Mouse (Mus musculus) left cerebral cortex, postnatal 14 days (tissue): ENCODE results near the gene Gm28047. TPM values are rescaled to one million over a fixed set of nuclear protein-coding genes. Genes with fewer than 3 reads are reported as not detected.

Experiments used
- DNase-seq, 2 experiments: peaks; one replicate each; pipeline ENCODE4 v3.0.0; 2021 to 2022; ENCODE audit warnings: low spot score in 2 of 2, mixed read lengths in 1 of 2
- intact Hi-C: fragments of 180-260 bp; cut with DNase I; formaldehyde crosslinking; loops from one replicate; pipeline ENCODE4 v1.15.1; 2025
- total RNA-seq, 2 experiments: library from RNA; stranded (reverse); gene quantifications; 2 replicates each; pipeline ENCODE4 v1.2.3; 2021

The Gm28047 gene
- total RNA-seq, 2 experiments from 2014 or later = 1.4 TPM; not detected in 1

GRCm38 (mm10) chr15:102506864-102507263 lies 118.0 kb downstream of the Gm28047 start:
- intact Hi-C loops = no loop called here
- DNase-seq = no peak

DNA sequence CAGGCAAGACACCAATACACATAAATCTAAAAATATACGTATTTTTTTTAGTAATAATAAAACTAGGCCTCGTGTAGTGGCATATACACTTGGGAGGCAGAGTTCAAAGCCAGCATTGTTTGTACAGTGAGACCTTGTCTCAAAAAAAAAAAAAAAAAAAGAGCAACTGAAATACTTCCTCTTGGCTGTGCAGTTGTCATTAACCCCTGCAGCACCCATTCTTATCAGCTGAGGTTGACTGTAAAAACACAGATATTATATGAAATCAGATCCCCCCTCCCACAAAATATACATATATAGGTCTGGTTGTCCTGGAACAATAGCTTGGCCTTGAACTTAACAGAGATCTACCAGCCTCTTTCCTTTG lies 118.4 kb downstream of the Gm28047 start:
- DNase-seq = no peak
- intact Hi-C loops = no loop called here

- intact Hi-C loops = no loop called here
- no peak for DNase-seq
These were observed 119.0 kb downstream of the Gm28047 start for GRCm38 (mm10) chr15:102505770-102506463.

- intact Hi-C loops = no loop called here
- no peak for DNase-seq
These were observed 119.6 kb downstream of the Gm28047 start for GRCm38 (mm10) chr15:102505073-102505769.

GRCm38 (mm10) chr15:102503924-102504782 lies 120.7 kb downstream of the Gm28047 start:
- DNase-seq = no peak
- intact Hi-C loops = no loop called here

DNA sequence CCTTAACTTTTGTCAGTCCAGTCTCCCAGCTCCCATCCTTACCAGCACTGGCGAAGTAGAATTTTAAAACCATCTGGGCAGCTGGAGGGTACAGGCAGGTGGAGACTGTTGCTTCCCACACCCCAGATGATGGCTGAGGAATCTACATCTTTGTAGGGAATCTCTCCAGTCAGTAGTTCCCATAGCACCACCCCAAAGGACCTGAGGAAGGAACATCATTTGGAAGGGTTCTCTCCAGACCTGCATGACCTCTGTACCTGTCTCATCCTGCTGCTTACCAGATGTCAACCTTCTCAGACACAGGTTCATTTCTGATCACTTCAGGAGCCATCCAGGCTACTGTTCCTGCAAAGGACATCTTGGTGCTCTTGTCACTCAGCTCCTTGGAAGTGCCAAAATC lies 121.4 kb downstream of the Gm28047 start, which contains the start of gene Gm10337:
Gm10337 (plus strand) TSS at position 276 of the 400 bp plus-strand sequence.
- DNase-seq = no peak
- intact Hi-C loops = no loop called here

DNA sequence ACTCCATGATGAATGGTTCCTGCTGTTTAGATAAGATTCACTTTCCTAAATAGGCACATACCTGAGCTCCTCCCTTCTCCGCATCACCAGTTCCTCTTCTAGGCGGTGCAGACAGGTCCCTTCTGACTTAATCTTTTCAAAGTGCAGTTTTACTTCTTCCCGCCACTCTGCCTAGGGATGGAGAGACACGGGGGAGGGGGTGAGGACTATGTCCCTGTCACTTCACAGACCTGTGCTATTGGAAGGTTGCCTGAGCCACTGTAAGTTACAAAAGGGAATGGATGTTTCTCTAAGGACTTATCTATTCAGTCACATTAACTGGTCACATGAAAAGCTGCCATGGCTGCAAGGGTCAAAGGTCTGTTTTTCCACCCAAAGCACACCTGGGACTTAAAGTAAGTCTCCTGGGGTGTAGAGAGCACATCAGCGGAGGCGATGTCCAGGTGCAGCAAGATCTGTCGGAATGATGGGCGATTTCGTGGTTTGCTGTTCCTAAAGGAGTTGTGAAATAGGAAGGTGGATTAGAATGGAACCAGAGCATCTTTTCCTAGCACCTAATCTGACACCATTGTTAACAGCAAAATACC lies 122.5 kb downstream of the Gm28047 start:
- DNase-seq = no peak
- intact Hi-C loops = no loop called here

- DNase-seq = no peak
These were observed 123.6 kb downstream of the Gm28047 start for GRCm38 (mm10) chr15:102501084-102501814.

DNA sequence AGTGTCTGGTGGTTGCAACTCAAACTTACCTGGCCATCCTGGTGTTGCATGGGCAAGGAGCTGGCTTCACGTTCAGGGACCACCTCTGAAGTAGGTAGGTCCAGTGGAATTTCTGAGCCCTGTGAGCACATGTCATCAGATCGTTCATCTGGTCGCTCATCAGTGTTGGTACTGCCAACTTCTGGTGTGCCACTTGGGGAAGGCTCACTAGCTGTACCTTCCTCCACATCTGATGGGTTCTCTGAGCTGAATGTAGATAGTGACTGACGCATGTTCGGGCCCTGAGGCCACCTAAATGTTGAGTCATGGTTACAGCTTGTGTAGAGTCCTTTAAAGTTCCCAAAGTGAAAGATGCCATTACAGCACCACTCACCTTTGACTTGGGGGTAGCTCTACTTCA lies 124.4 kb downstream of the Gm28047 start:
- intact Hi-C loops = no loop called here
- no peak for DNase-seq

More at GRCm38 (mm10) chr15:102501084-102501814, 123.6 kb downstream of the Gm28047 start:
- intact Hi-C loops = no loop called here

GRCm38 (mm10) chr15:102499851-102500250 lies 125.0 kb downstream of the Gm28047 start:
- intact Hi-C loops = no loop called here
- DNase-seq = no peak

GRCm38 (mm10) chr15:102499370-102499769 lies 125.5 kb downstream of the Gm28047 start:
- DNase-seq = no peak
- intact Hi-C loops = no loop called here

DNA sequence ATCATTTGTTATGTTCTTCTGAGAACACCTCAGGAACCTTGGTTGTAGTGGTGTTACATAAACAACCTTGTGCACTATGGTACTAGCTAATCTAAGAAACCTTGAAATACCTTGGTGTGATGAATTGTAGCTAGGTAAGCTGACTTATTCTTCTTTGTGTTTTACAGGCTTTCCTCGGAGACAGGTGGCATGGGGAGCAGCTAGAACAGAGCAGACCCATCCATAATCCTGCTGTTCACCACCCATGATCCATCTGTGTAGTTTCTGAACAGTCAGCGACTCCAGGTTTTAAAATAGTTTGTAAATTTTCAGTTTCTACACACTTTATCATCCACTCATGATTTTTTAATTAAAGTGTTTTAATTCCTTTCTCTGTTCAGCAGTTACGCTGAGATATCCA lies 126.5 kb downstream of the Gm28047 start:
- no peak for DNase-seq
- intact Hi-C loops = no loop called here

- DNase-seq = no peak
- intact Hi-C loops = no loop called here
These were observed 137.2 kb downstream of the Gm28047 start for GRCm38 (mm10) chr15:102487664-102488063.

DNA sequence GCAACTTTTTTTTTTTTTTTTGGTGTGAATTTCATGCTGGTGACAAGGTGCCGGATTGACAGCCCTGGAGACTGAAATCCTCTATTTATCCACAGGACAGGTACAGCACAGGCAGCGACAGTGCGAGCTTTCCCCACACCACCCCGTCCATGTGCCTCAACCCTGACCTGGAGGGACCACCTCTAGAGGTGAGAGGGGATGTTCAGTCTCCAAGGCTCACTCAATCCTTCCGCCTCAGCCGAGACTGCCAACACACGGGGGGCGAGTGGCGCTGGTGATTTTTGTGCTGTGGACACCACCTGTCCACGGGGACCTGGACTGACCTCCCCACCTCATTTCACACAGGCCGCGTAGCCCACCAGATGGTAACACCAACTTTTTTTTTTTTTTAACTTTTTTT lies 139.0 kb downstream of the Gm28047 start:
- no peak for DNase-seq
- intact Hi-C loops = no loop called here

DNA sequence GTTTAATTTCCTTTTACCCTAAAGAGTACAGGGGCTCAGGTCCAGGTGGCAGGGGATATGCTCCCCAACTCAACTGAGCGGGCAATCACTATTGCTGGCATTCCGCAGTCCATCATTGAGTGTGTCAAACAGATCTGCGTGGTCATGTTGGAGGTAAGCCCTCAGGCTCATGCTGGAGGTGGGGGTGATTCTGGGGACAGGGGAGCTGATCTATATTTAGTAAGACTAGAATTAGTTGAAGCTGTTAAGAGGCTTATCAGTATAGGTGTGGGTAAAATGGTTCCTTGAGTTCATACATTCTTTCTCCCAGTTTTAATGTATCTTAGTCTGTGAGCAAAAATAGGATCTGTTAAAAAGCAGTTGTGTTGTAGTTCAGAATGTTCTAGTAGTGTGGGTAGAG lies 141.7 kb downstream of the Gm28047 start:
- intact Hi-C loops = no loop called here
- no peak for DNase-seq

DNA sequence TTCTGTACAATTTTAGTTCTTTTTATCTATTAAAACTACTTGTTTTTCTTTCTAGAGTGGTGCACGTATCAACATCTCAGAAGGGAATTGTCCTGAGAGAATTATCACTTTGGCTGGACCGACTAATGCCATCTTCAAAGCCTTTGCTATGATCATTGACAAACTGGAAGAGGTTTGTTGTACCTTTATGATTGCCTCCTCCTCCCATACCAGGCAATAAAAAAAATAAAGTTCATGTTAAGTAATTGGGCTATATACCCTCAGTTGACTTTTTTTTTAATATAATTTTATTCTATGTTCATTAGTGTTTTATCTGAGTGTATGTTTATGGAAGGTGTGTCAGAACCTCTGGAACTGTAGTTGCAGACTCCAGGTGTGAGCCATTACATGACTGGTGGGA lies 150.3 kb downstream of the Gm28047 start:
- intact Hi-C loops = loop anchor here (5.0 kb wide), 1 partner anchor 38 kb away; no protein-coding TSS in a partner anchor
- DNase-seq = no peak
